Mouse (Mus musculus) small intestine, adult 2 months (tissue): ENCODE measurements around the gene Ppp1r32. TPM values are rescaled to one million over a fixed set of nuclear protein-coding genes. Genes with fewer than 3 reads are reported as not detected.

Experiments used
- H3K27ac ChIP-seq: fragments of 200-500 bp; 2 replicates; pipeline ENCODE4 v1.5.1; 2012; ENCODE audit warnings: low read depth, low read length, control low read depth, inconsistent platforms; ENCODE audit not compliant: insufficient read depth
- H3K27me3 ChIP-seq: fragments of 200-500 bp; 2 replicates; pipeline ENCODE4 v1.6.1; 2012; ENCODE audit warnings: mild to moderate bottlenecking, moderate library complexity, low read length, inconsistent platforms; ENCODE audit not compliant: control insufficient read depth, insufficient read depth
- H3K36me3 ChIP-seq: fragments of 200-500 bp; 2 replicates; pipeline ENCODE4 v1.6.1; 2012; ENCODE audit warnings: mild to moderate bottlenecking, low read length, control low read depth, inconsistent platforms; ENCODE audit not compliant: control insufficient read depth, insufficient read depth
- H3K4me1 ChIP-seq: fragments of 200-500 bp; 2 replicates; pipeline ENCODE4 v1.6.1; 2012; ENCODE audit warnings: low read length, inconsistent platforms, mixed read lengths; ENCODE audit not compliant: control insufficient read depth, insufficient read depth, insufficient read length
- H3K4me3 ChIP-seq: fragments of 200-500 bp; 2 replicates; pipeline ENCODE4 v1.5.1; 2012; ENCODE audit warnings: low read depth, mild to moderate bottlenecking, control low read depth, inconsistent platforms, low read length, moderate library complexity
- CTCF ChIP-seq: fragments of 200-500 bp; IDR thresholded peaks from 2 replicates; pipeline ENCODE4 v1.5.1; 2012; ENCODE audit warnings: low read depth, mild to moderate bottlenecking, control low read depth, inconsistent platforms, low read length, moderate library complexity, mixed read lengths; ENCODE audit not compliant: insufficient replicate concordance, insufficient read length; ENCODE audit errors: extremely low read depth
- POLR2A ChIP-seq: fragments of 200-500 bp; IDR thresholded peaks from 2 replicates; pipeline ENCODE4 v1.6.1; 2012; ENCODE audit warnings: low read depth, mild to moderate bottlenecking, control low read depth, inconsistent platforms, low read length, moderate library complexity
- WGBS: fragments of 180-500 bp; shearing (Covaris S2); methylation state at CpG from one replicate; pipeline ENCODE4 v1.1.7; 2018; 5-methylcytosine and 5-hydroxymethylcytosine counted together
- polyA plus RNA-seq: library from polyadenylated mRNA; depleted of rRNA; stranded (reverse); fragments of >200 nt; gene quantifications from 2 replicates; pipeline ENCODE4 v1.2.3, GENCODE M21; 2012

The Ppp1r32 gene
- polyA plus RNA-seq, 1 experiment = 0.87 TPM

GRCm38 (mm10) chr19:10520355-10520754 lies 37.6 kb upstream of the Ppp1r32 start:
- Histone ChIP-seq H3K27ac (no peak overlapping the region), H3K36me3 (peaks cover 20% of the 10 kb centered on the region), H3K27me3 (no peaks in the 10 kb centered on the region), H3K4me1 (no peaks in the 10 kb centered on the region), H3K4me3 (no peak overlapping the region)
- TF ChIP-seq POLR2A (no peak), CTCF (0 out of 2 replicates have a peak, but pooled peaks have one; percentile 8)
- 66% methylated on average over 1 of the region's 1 CpGs for WGBS

- TF ChIP-seq POLR2A (no peak), CTCF (no peak)
- Histone ChIP-seq H3K27ac (no peak overlapping the region), H3K36me3 (peaks cover 43% of the 10 kb centered on the region), H3K4me3 (no peak overlapping the region), H3K27me3 (no peaks in the 10 kb centered on the region), H3K4me1 (no peaks in the 10 kb centered on the region)
- 66% methylated on average over 6 of the region's 6 CpGs for WGBS
Measured at GRCm38 (mm10) chr19:10510759-10511330, 28.1 kb upstream of the Ppp1r32 start.

GRCm38 (mm10) chr19:10502571-10502970 lies 19.8 kb upstream of the Ppp1r32 start:
- Histone ChIP-seq H3K36me3 (peaks cover 40% of the 10 kb centered on the region), H3K27ac (no peak overlapping the region), H3K4me3 (no peak overlapping the region), H3K27me3 (no peaks in the 10 kb centered on the region), H3K4me1 (no peaks in the 10 kb centered on the region)
- TF ChIP-seq POLR2A = no peak
- TF ChIP-seq CTCF = peak; percentile 95; the same call in 1 of the 2 replicates
- WGBS = 9% methylated on average over 4 of the region's 4 CpGs

- TF ChIP-seq POLR2A (no peak), CTCF (no peak)
- 89% methylated on average over 8 of the region's 8 CpGs for WGBS
- Histone ChIP-seq H3K4me1 (no peaks in the 10 kb centered on the region), H3K27me3 (no peaks in the 10 kb centered on the region), H3K27ac (no peak overlapping the region), H3K4me3 (no peak overlapping the region), H3K36me3 (peaks cover 33% of the 10 kb centered on the region)
Measured at GRCm38 (mm10) chr19:10500581-10500980, 17.9 kb upstream of the Ppp1r32 start.

GRCm38 (mm10) chr19:10497512-10498160 lies 14.9 kb upstream of the Ppp1r32 start:
- H3K4me1 ChIP-seq = no peaks in the 10 kb centered on the region
- no peak overlapping the region for H3K4me3 ChIP-seq
- WGBS = 57% methylated on average over 8 of the region's 8 CpGs
- peaks cover 22% of the 10 kb centered on the region for H3K36me3 ChIP-seq
- no peak overlapping the region for H3K27ac ChIP-seq
- no peak for TF ChIP-seq POLR2A
- TF ChIP-seq CTCF = no peak
- H3K27me3 ChIP-seq = no peaks in the 10 kb centered on the region

GRCm38 (mm10) chr19:10496976-10497375 lies 14.2 kb upstream of the Ppp1r32 start:
- TF ChIP-seq POLR2A (no peak), CTCF (no peak)
- WGBS = 81% methylated on average over 2 of the region's 2 CpGs
- H3K4me3 ChIP-seq = no peak overlapping the region
- peaks cover 20% of the 10 kb centered on the region for H3K36me3 ChIP-seq
- H3K27ac ChIP-seq = no peak overlapping the region
- H3K4me1 ChIP-seq = no peaks in the 10 kb centered on the region
- no peaks in the 10 kb centered on the region for H3K27me3 ChIP-seq

GRCm38 (mm10) chr19:10495670-10496069 lies 12.9 kb upstream of the Ppp1r32 start:
- TF ChIP-seq CTCF = no peak
- TF ChIP-seq POLR2A = no peak
- Histone ChIP-seq H3K36me3 (peaks cover 9% of the 10 kb centered on the region), H3K4me3 (no peak overlapping the region), H3K27ac (no peak overlapping the region), H3K4me1 (no peaks in the 10 kb centered on the region), H3K27me3 (0 out of 2 replicates have a peak, but pooled peaks cover 4% of the 10 kb centered on the region)
- WGBS = 77% methylated on average over 1 of the region's 1 CpGs
